ENCODE assay signal across 22 mouse cellular contexts in genomic region chr7:65144881-65145280, GRCm38 (mm10). TPM values are rescaled to one million over a fixed set of nuclear protein-coding genes. Genes with fewer than 3 reads are reported as not detected.
A peak's percentile ranks its signal among the peaks of the same experiment; 100 is the strongest.
DNase-seq lines count a peak whose midpoint lies in the region; ATAC-seq lines count a peak whose summit lies in the region.
"Had no signal": no experiment of that assay in that cellular context is flagged by ENCODE, and none has a peak within 500 bp of the region (broad histone marks: within the 10 kb centered on the region; RNA-seq: fewer than 3 reads in every experiment).

No protein-coding gene starts in this region.

- H3K4me3 ChIP-seq in neural tube, embryonic 13.5 days = no peak overlapping the region
- H3K4me3 ChIP-seq: embryonic facial prominence, embryonic 12.5 days; forebrain, embryonic 12.5 days; heart, adult 2 months; heart, embryonic 13.5 days; hindbrain, embryonic 12.5 days had no signal

- H3K36me3 ChIP-seq in neural tube, embryonic 13.5 days = no peaks in the 10 kb centered on the region
- H3K36me3 ChIP-seq: embryonic facial prominence, embryonic 12.5 days; forebrain, embryonic 12.5 days; heart, embryonic 13.5 days; hindbrain, embryonic 12.5 days had no signal

- 51% methylated on average over 6 of the region's 6 CpGs for WGBS in neural tube, embryonic 13.5 days

- H3K9me3 ChIP-seq in neural tube, embryonic 13.5 days = no peaks in the 10 kb centered on the region; the same call in 1 of the 2 replicates
- H3K9me3 ChIP-seq: embryonic facial prominence, embryonic 12.5 days; forebrain, embryonic 12.5 days; heart, embryonic 13.5 days; hindbrain, embryonic 12.5 days had no signal

- no peak for ATAC-seq in neural tube, embryonic 13.5 days (ENCODE audit: low read depth)
- ATAC-seq: forebrain, embryonic 16.5 days; intestine, embryonic 16.5 days had no signal

- peak; percentile 28 for DNase-seq in heart, adult 11 months
- no peak for DNase-seq in heart, postnatal 14 days
- peak; percentile 54 for DNase-seq in left cerebral cortex, postnatal 4 days
- no peak for DNase-seq in left cerebral cortex, adult 18-20 months (ENCODE audit: low spot score in 2 of 2)
- DNase-seq in neural tube, embryonic 10.5 days (ENCODE audit: extremely low spot score, low spot score) = no peak
- no peak for DNase-seq in layer of hippocampus, adult 11-12 months (ENCODE audit: low spot score)
- DNase-seq: adrenal gland, adult 8-10 months; adrenal gland, postnatal 36 days; cerebellum, adult 11 months; cerebellum, adult 8-10 months; embryo, embryonic 11 days; gastrocnemius, postnatal 10 days; heart, adult 2 months; heart, postnatal 4 days had no signal

- H3K4me1 ChIP-seq in neural tube, embryonic 13.5 days (replicated peaks) = peaks cover 13% of the 10 kb centered on the region; the same call in 1 of the 2 replicates
- H3K4me1 ChIP-seq: embryonic facial prominence, embryonic 12.5 days; heart, embryonic 13.5 days; hindbrain, embryonic 12.5 days had no signal

- H3K9ac ChIP-seq in neural tube, embryonic 13.5 days = no peak overlapping the region
- H3K9ac ChIP-seq: embryonic facial prominence, embryonic 12.5 days; forebrain, embryonic 12.5 days; heart, embryonic 13.5 days; hindbrain, embryonic 12.5 days had no signal

- no peak overlapping the region for H3K4me2 ChIP-seq in neural tube, embryonic 13.5 days
- H3K4me2 ChIP-seq: embryonic facial prominence, embryonic 12.5 days; forebrain, embryonic 12.5 days; heart, embryonic 13.5 days; hindbrain, embryonic 12.5 days had no signal

- no peaks in the 10 kb centered on the region for H3K27me3 ChIP-seq in neural tube, embryonic 13.5 days
- H3K27me3 ChIP-seq: embryonic facial prominence, embryonic 12.5 days; heart, embryonic 13.5 days; hindbrain, embryonic 12.5 days had no signal

- H3K27ac ChIP-seq in neural tube, embryonic 13.5 days (replicated peaks) = 0 out of 2 replicates have a peak overlapping the region, but pooled peaks have one; percentile 0
- H3K27ac ChIP-seq: embryonic facial prominence, embryonic 12.5 days; forebrain, embryonic 12.5 days; heart, adult 2 months; heart, embryonic 13.5 days; hindbrain, embryonic 12.5 days had no signal

- intact Hi-C loops in heart, postnatal 14 days (cut with DNase I) = no loop called here
- intact Hi-C loops in left cerebral cortex, postnatal 4 days (cut with DNase I) = no loop called here

RNA-seq across cellular contexts. Expression of gene Fam189a1, which starts 11.5 kb away (rescaled TPM):
- not detected for total RNA-seq in heart, postnatal 14 days (2021)
- 10 to 100 TPM; 26.4 to 34.3 TPM for total RNA-seq in left cerebral cortex, postnatal 4 days (2021)
- total RNA-seq in left cerebral cortex, adult 18-20 months (2021) = 10 to 100 TPM; 51.4 to 54.8 TPM
- 9.4 and 10.8 TPM in 2 replicates for polyA plus RNA-seq in neural tube, embryonic 13.5 days (2015; fragmentation: Nextera tagmentation; extraction: Ambion mirVana)
- total RNA-seq: common myeloid progenitor, adult 5-6 weeks; heart, adult 2 months had no signal

Comparison
In these comparisons a context has a peak if more than half of its experiments do, and no peak if none do; other contexts are left out.
1. DNase-seq: peak in heart, adult 11 months (single experiment) and left cerebral cortex, postnatal 4 days (single experiment); none in heart, postnatal 14 days (0 of 2), left cerebral cortex, adult 18-20 months (0 of 2), neural tube, embryonic 10.5 days (single experiment) and layer of hippocampus, adult 11-12 months (single experiment).
2. RNA of gene Fam189a1, which starts 11.5 kb away (total RNA-seq): 51.4 to 54.8 TPM in left cerebral cortex, adult 18-20 months and 26.4 to 34.3 TPM in left cerebral cortex, postnatal 4 days; not detected in heart, postnatal 14 days; every median in the first group is over 10 times any median in the second.